Mouse (Mus musculus) bone marrow macrophage, adult 2 months (primary cell): ENCODE measurements around the gene Chrne. TPM values are rescaled to one million over a fixed set of nuclear protein-coding genes. Genes with fewer than 3 reads are reported as not detected.

Experiments
- H3K27ac ChIP-seq: 2 replicates; pipeline ENCODE4 v1.5.1; 2012; ENCODE audit warnings: low read depth, low read length; ENCODE audit not compliant: insufficient read depth
- H3K4me1 ChIP-seq: 2 replicates; pipeline ENCODE4 v1.6.1; 2012; ENCODE audit warnings: low read length; ENCODE audit not compliant: control insufficient read depth, insufficient read depth
- H3K4me3 ChIP-seq: 2 replicates; pipeline ENCODE4 v1.5.1; 2012; ENCODE audit warnings: mild to moderate bottlenecking, low read length, moderate library complexity; ENCODE audit not compliant: insufficient read depth
- CTCF ChIP-seq: IDR thresholded peaks from 2 replicates; pipeline ENCODE4 v1.5.1; 2012; ENCODE audit warnings: low read depth, mild to moderate bottlenecking, low read length, moderate library complexity
- POLR2A ChIP-seq: IDR thresholded peaks from 2 replicates; pipeline ENCODE4 v1.6.1; 2012; ENCODE audit warnings: mild to moderate bottlenecking, low read depth, low read length, borderline replicate concordance
- polyA plus RNA-seq: library from polyadenylated mRNA; stranded (reverse); fragments of >200 nt; gene quantifications from 2 replicates; pipeline ENCODE4 v1.2.4, GENCODE M21; 2012; ENCODE audit not compliant: missing spikeins, insufficient read depth, insufficient read length

The Chrne gene
- polyA plus RNA-seq, 1 experiment, result not detected

DNA sequence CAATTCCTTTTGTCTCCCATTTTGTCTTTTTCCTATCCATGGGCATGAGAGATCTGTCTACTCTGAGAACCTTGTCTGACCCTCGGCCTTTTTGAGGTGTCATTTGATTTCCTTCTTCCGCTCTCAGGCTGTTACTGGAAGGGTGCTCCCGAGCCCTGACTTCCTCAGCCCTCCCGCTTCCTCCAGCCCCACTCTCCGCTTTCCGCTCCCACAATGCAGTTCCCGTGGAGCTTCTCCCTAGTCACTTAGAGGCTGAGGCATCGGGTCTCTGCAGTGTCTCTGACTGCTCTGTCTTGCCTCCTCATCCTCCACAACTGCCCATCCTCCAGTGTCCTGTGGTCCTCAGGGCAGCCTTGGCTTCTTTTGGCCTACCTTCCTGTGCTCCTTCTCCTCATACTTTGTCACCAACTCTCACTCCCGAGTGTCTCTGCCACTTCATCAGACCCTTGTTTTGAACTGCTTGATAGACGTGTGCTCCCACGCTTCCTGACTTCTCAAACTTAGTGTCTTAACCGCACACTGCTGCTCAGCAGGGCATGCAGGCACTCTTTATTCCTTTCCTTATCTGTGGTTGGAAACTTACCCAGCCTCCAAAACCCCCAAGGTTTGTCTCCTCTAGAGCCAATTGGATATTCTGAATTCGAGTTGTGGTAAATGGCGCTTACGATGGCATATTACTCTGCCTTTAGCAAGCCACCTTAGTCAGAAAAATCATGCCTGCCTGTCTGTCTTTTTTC, 24.6 kb downstream of the Chrne start:
- H3K27ac ChIP-seq, result peak overlapping the region; percentile 96
- H3K4me3 ChIP-seq, result no peak overlapping the region

DNA sequence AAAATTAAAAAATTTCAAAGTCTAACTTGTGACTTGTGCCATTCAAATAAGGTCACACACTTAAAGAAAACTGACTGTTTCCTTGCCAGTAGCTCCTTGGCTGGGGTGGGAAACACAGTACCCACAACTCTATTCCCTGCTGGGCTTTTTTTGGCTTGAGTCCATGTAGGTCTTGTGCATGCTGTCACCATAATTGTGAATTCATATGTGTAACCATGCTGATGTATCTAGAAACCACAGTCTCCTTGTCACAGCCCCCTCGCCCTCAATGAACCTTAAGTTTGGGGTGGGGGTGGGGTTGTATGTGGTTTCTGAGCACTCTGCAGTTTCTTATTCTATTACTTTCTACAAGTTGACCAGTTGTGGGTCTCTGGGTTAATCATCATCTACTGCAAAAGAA, 27.3 kb downstream of the Chrne start:
- no peak for TF ChIP-seq POLR2A
- TF ChIP-seq CTCF, result no peak
- peaks cover 78% of the 10 kb centered on the region for H3K4me1 ChIP-seq
- H3K27ac ChIP-seq, result no peak overlapping the region
- no peak overlapping the region for H3K4me3 ChIP-seq

More for the DNA sequence above, 24.6 kb downstream of the Chrne start:
- H3K4me1 ChIP-seq, result peaks cover 84% of the 10 kb centered on the region
- TF ChIP-seq CTCF (no peak), POLR2A (no peak)

DNA sequence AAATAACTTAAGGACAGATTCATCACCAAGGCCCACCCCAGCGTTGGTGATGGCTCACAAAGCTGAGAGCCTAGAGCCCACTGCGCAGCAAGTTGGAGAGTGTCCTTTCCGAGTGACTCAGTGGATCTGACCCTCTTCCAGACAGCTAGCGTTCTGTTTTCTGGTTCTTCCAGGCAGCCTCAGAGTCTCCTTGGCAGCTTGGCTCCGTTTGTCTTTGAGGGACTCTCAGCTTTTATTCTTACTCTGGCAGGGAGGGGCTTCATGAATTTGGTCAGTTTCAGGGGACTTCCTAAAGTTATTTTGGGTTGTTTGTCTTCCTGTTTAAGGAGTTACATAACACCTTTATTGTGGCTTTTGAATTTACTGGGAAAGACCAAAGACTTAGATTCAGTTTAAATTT, 32.1 kb downstream of the Chrne start:
- H3K27ac ChIP-seq, result peak overlapping the region; percentile 59
- TF ChIP-seq CTCF (no peak), POLR2A (no peak)
- H3K4me1 ChIP-seq, result peaks cover 82% of the 10 kb centered on the region
- H3K4me3 ChIP-seq, result no peak overlapping the region

DNA sequence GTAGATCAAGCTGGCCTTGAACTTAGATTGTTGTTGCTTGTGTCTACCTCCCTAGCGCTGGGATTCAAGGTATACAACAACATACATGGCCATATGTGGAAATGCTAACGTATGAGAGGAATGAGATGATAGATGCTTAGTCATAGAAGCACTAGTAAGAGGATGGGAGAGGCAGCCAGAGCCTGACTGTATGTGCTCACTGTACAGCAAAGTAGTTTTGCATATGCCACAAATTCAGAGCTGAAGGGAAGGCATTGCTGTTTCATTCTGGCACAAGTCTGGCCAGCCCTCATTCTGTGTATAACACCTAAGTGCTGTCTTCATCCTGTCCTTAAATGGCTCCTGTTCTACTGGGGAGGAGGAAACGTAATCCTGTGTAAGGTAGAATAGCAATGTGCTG, 32.8 kb downstream of the Chrne start:
- Histone ChIP-seq H3K4me3 (no peak overlapping the region), H3K27ac (peak overlapping the region; percentile 59), H3K4me1 (peaks cover 82% of the 10 kb centered on the region)
- no peak for TF ChIP-seq POLR2A
- no peak for TF ChIP-seq CTCF

DNA sequence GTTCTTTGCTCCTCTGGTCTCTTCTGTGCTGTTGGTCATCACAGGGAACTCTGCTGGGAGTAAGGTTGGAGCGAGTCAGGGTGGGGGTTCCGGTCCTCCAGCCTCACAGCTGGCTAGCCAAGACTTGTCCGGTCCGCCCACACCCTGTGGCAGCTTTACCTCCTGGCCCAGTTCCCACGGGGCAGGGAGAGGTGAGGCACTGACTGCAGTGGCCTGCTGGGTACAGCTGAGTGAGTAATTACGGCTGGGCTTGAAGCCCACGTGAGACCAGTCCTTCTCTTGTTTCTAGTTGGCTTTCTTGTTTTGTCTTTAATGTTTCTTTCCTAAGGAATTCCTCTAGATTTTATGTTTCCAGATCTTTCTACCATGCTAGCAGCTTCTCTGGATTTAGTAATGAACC, 33.6 kb downstream of the Chrne start:
- no peak for TF ChIP-seq POLR2A
- no peak for TF ChIP-seq CTCF
- H3K4me3 ChIP-seq, result no peak overlapping the region
- peaks cover 83% of the 10 kb centered on the region for H3K4me1 ChIP-seq
- no peak overlapping the region for H3K27ac ChIP-seq

DNA sequence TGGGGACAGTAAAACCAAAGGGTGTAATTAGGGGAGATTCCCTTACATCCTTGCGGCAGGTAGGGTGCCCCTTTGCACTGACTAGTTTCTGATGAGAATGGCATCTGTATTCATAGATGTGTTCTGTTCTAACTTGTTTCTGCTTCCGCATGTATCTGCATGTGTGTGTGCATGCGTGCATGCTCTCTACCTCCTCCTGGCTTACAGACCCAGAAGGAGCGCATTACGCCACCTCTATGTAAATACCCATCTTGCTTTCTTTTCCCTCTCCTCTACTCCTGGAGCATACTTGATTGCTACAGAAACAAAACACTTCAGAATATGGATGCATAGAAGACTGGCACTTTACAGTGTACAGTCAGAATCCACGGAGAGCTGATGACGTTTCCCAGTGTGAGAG, 35.2 kb downstream of the Chrne start:
- Histone ChIP-seq H3K4me3 (no peak overlapping the region), H3K4me1 (peaks cover 91% of the 10 kb centered on the region), H3K27ac (peak overlapping the region; percentile 63)
- TF ChIP-seq CTCF (no peak), POLR2A (no peak)

DNA sequence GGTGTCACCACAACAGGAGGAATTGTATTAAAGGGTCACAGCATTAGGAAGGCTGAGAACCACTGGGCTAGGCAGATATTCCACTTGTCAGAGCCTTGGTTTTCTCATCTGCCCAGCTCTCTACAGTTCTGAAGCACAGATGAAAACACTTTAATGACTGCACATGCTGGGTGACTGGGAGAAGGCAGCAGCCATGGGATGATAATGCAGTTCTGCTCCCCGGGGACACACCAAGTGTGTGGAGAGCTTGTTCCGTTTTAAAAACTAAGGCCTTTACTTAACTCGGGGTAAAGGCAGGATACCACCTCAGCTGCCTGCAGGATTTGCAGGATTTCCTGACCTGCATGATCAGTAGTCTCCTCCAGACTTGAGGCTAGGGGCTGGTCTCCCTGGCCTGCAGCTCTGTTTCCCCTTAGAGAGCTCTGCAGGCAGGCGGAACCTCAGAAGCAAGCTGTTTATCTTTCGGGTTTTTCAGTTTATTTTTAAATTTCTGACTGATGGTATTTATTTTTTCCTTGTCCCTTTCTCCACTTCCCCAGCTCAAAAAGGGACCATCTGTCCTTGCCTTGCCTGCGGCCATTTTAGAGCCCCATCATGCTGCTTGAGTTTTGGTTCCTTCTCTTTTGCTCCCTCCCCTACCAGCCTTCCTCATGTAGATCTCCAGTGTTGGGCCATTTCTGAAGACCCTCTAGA, 35.8 kb downstream of the Chrne start:
- Histone ChIP-seq H3K27ac (peak overlapping the region; percentile 63), H3K4me1 (peaks cover 90% of the 10 kb centered on the region), H3K4me3 (no peak overlapping the region)
- TF ChIP-seq CTCF (no peak), POLR2A (no peak)

DNA sequence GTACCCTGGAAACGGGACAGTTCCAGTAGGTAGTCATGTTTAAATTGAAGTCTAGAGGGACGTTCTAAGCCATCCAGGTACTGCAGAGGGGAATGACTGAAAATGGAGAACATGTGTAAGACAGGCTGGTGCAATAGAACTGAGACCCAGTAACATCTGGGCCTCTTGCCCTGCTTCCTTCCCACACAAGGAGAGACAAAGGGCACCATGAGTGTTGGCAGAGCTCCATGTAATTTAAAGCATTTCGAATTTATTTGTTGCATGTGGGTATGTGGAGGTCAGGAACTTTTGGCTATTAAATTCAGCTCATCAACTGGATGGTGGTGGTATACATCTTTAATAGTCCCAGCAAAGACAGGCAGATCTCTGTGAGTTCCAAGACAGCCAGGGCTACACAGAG, 36.8 kb downstream of the Chrne start:
- Histone ChIP-seq H3K27ac (no peak overlapping the region), H3K4me1 (peaks cover 90% of the 10 kb centered on the region), H3K4me3 (no peak overlapping the region)
- no peak for TF ChIP-seq CTCF
- TF ChIP-seq POLR2A, result no peak

DNA sequence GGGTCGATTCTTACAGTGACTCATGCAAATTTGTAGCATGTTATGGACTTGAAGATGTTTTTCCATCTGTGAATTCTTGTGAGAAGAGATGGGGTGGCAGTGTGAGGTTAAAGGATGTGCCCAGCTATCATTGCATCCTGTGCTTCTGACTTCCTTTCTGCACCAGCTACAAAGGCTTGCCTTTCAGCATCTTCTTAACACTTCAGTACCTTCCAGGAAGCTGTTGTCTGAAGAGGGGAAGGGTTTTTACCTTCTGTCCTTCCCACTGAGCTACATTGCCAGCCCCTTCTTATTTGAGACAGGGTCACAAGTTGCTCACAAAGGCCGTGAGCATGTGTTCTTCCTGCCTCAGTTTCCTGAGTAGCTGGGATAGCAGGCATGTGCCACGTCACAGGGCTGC, 38.1 kb downstream of the Chrne start:
- no peak overlapping the region for H3K4me3 ChIP-seq
- peaks cover 88% of the 10 kb centered on the region for H3K4me1 ChIP-seq
- TF ChIP-seq CTCF (no peak), POLR2A (no peak)
- peak overlapping the region; percentile 47 for H3K27ac ChIP-seq

DNA sequence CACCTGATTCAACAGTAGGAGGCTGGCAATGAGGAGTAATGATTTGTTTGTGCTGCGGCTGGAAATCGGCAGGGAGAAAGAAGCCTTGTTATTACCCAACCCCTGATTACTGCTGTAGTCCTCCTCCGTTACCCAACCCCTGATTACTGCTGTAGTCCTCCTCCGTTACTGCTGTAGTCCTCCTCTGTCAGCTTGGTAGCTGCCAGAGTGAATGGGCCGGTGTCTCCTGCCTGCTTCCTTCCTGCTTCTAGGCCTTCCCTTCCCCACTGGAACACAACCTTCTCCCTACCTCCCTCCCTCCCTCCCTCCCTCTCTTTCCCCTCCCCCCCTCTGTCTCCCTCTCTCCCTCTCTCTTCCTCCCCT, 38.7 kb downstream of the Chrne start:
- Histone ChIP-seq H3K27ac (peak overlapping the region; percentile 73), H3K4me3 (no peak overlapping the region), H3K4me1 (peaks cover 83% of the 10 kb centered on the region)
- TF ChIP-seq POLR2A (no peak), CTCF (no peak)
